8 mouse cellular contexts compared by ENCODE assay signal in the genomic region with DNA sequence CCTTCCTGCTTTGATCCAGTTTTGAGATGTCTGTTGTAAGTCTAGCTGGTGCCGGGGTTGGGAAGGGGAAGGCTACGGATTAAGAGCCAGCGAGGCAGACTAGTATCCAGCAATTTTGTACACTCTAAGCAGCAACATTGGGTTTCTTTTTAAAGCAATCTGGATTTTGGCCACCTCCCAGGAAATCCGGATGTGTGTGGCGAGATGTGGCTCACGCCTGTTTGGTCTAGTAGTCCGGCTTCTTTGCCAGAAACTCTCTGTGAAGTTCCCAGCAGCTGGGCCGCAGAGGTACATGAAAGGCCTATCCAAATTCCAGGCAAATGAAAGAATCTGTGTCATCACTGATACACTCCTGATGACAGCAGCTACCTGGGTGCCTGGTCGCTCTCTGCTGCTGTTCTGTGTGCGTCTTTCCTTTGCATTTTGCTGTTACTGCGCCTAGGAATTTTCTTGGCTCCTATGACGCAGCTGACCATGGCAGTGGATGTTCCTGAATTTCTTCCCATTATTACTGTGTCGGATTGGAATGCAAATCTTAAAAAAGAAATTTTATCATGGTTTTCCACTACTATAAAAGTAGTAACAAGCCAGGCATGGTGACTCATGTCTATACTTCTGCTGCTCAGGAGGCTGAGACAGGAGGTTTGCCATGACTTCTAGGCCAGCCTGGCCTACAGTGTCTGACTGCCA. TPM values are rescaled to one million over a fixed set of nuclear protein-coding genes. Genes with fewer than 3 reads are reported as not detected.
DNase-seq lines count a peak whose midpoint lies in the region; ATAC-seq and TF ChIP-seq lines count a peak whose summit lies in the region.
"Had no signal": no experiment of that assay in that cellular context is flagged by ENCODE, and none has a peak within 500 bp of the region (broad histone marks: within the 10 kb centered on the region; RNA-seq: fewer than 3 reads in every experiment).

No protein-coding gene starts in this region.

- H3K36me3 ChIP-seq in midbrain, postnatal 0 days (ENCODE audit: insufficient read depth, low read length), result no peaks in the 10 kb centered on the region
- H3K36me3 ChIP-seq in midbrain, embryonic 14.5 days (ENCODE audit: control insufficient read depth, insufficient read depth, low read length), result no peaks in the 10 kb centered on the region

- DNase-seq in midbrain, postnatal 0 days (ENCODE audit: low spot score), result peak; percentile 38
- DNase-seq in midbrain, embryonic 14.5 days, result no peak
- peak; percentile 56 to 60 for DNase-seq in gastrocnemius, adult 8-10 months (ENCODE audit: low spot score in 2 of 2)
- DNase-seq in kidney, adult 9 months, result peak; percentile 81
- DNase-seq in right cerebral cortex, postnatal 14 days, result peak; percentile 40
- no peak for DNase-seq in adrenal gland, postnatal 36 days

- H3K9me3 ChIP-seq in midbrain, postnatal 0 days (ENCODE audit: low read length), result no peaks in the 10 kb centered on the region
- no peaks in the 10 kb centered on the region for H3K9me3 ChIP-seq in midbrain, embryonic 14.5 days (ENCODE audit: control insufficient read depth, low read length)

- no peak overlapping the region for H3K9ac ChIP-seq in midbrain, postnatal 0 days (replicated peaks; ENCODE audit: low read length, poor library complexity, severe bottlenecking)
- H3K9ac ChIP-seq in midbrain, embryonic 14.5 days (replicated peaks; ENCODE audit: low read length), result no peak overlapping the region

- H3K4me1 ChIP-seq in midbrain, postnatal 0 days (ENCODE audit: insufficient read depth, low read length), result no peaks in the 10 kb centered on the region
- peaks cover 6% of the 10 kb centered on the region; the same call in 1 of the 2 replicates for H3K4me1 ChIP-seq in midbrain, embryonic 14.5 days (ENCODE audit: control insufficient read depth, insufficient read depth, low read length)

- no peak for TF ChIP-seq CTCF in midbrain, postnatal 0 days (IDR thresholded peaks at IDR 0.05)

- WGBS in midbrain, postnatal 0 days, result 70% methylated on average over 13 of the region's 13 CpGs
- whole genome bisulfite sequencing in midbrain, embryonic 14.5 days, result 89% methylated on average over 13 of the region's 13 CpGs

- no peak overlapping the region for H3K27ac ChIP-seq in midbrain, postnatal 0 days (ENCODE audit: low read depth, low read length)
- no peak overlapping the region for H3K27ac ChIP-seq in midbrain, embryonic 14.5 days (replicated peaks; ENCODE audit: low read depth, low read length)

- H3K27me3 ChIP-seq in midbrain, postnatal 0 days (ENCODE audit: insufficient read depth, low read length), result no peaks in the 10 kb centered on the region
- no peaks in the 10 kb centered on the region for H3K27me3 ChIP-seq in midbrain, embryonic 14.5 days (ENCODE audit: control insufficient read depth, insufficient read depth, low read length)

- no peak for ATAC-seq in midbrain, postnatal 0 days (ENCODE audit: low FRiP score)
- no peak for ATAC-seq in midbrain, embryonic 14.5 days (ENCODE audit: low FRiP score, low TSS enrichment)
- ATAC-seq in erythroid progenitor cell, adult 5-6 weeks (replicated peaks; ENCODE audit: low FRiP score, poor library complexity, severe bottlenecking), result no peak
- ATAC-seq: activated CD4-positive, CD25-positive, alpha-beta regulatory T cell, adult 4 months had no signal

- H3K4me3 ChIP-seq in midbrain, postnatal 0 days (ENCODE audit: low read depth, low read length), result no peak overlapping the region
- no peak overlapping the region for H3K4me3 ChIP-seq in midbrain, embryonic 14.5 days (replicated peaks; ENCODE audit: low read depth, low read length)

- H3K4me2 ChIP-seq in midbrain, postnatal 0 days (ENCODE audit: low read depth, low read length, poor library complexity, severe bottlenecking), result no peak overlapping the region
- H3K4me2 ChIP-seq in midbrain, embryonic 14.5 days (ENCODE audit: low read length), result no peak overlapping the region

RNA-seq across cellular contexts. Expression of a gene that starts 38.7 kb away (rescaled TPM):
- 75.0 and 94.0 TPM in 2 replicates for total RNA-seq in midbrain, postnatal 0 days (2014; rRNA removed)
- 139 and 149 TPM in 2 replicates for polyA plus RNA-seq in midbrain, postnatal 0 days (2015; fragmentation: Nextera tagmentation; extraction: Ambion mirVana)
- 93.3 and 108 TPM in 2 replicates for polyA plus RNA-seq in midbrain, embryonic 14.5 days (2014; fragmentation: Nextera tagmentation; extraction: Ambion mirVana)
- total RNA-seq in gastrocnemius, adult 8-10 months (2022), result 1 to 10 TPM; 3.4 to 3.9 (median 3.5) TPM
- total RNA-seq in adrenal gland, postnatal 36 days (2021), result 10 to 100 TPM; 17.1 to 19.1 TPM
- 18.7 and 27.2 TPM in 2 replicates for total RNA-seq in erythroid progenitor cell, adult 5-6 weeks (2015; ENCODE audit: low replicate concordance)
- total RNA-seq in erythroid progenitor cell, adult 5-6 weeks (2017; ENCODE audit: low replicate concordance), result 3.6 and 5.9 TPM in 2 replicates

Comparison
In these comparisons a context has a peak if more than half of its experiments do, and no peak if none do; other contexts are left out.
1. DNase-seq: peak in midbrain, postnatal 0 days (single experiment), gastrocnemius, adult 8-10 months (2 of 2), kidney, adult 9 months (single experiment) and right cerebral cortex, postnatal 14 days (single experiment); none in midbrain, embryonic 14.5 days (single experiment) and adrenal gland, postnatal 36 days (0 of 2).